Mouse (Mus musculus): Measurements from ENCODE around the gene Corin.

DNA sequence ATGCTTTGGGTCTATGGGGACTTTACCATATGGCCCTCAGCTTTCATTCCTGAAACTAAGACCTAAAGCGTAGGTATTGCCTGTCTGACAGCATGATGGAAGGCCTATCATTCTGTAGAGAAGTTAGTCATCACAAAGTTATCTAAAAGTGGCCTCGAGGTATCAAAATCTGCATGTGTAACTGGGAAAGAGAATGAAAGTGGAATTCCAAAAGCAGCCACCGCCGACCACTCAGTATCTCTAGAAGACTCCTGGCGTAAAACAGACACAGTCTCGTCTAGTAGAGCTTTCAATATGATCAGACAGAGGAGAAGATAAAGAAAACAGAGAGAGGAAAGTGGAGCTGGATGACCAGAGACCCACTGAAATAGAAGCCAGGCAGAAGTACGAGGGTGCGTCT is 123.7 kb downstream of the Corin start:
- TF ChIP-seq CTCF (IDR thresholded peaks at IDR 0.05; ENCODE audit: borderline replicate concordance, extremely low read depth, insufficient read depth, insufficient read length) (no peak), POLR2A (IDR thresholded peaks at IDR 0.05; ENCODE audit: borderline replicate concordance, extremely low read depth, insufficient read depth, insufficient read length, poor library complexity, severe bottlenecking) (no peak)
